Mouse (Mus musculus) bone marrow, adult 2 months (tissue): ENCODE data around the gene Shc3. TPM values are rescaled to one million over a fixed set of nuclear protein-coding genes. Genes with fewer than 3 reads are reported as not detected.

ENCODE experiments used
- H3K27ac ChIP-seq: fragments of 200-500 bp; 2 replicates; pipeline ENCODE4 v1.5.1; 2012; ENCODE audit warnings: low read depth, mild to moderate bottlenecking, control low read depth, inconsistent platforms, low read length; ENCODE audit not compliant: control insufficient read depth, poor library complexity, insufficient read depth
- H3K4me1 ChIP-seq: fragments of 200-500 bp; 2 replicates; pipeline ENCODE4 v1.6.1; 2011; ENCODE audit warnings: low read length; ENCODE audit not compliant: control insufficient read depth, insufficient read depth
- H3K4me3 ChIP-seq: fragments of 200-500 bp; replicated peaks from 2 replicates; pipeline ENCODE3; 2011; ENCODE audit warnings: mild to moderate bottlenecking, low read depth, low read length, control low read depth; ENCODE audit not compliant: control insufficient read depth
- CTCF ChIP-seq: fragments of 200-500 bp; IDR thresholded peaks from 2 replicates; pipeline ENCODE4 v1.5.1; 2011; ENCODE audit warnings: low read length, control low read depth; ENCODE audit not compliant: control insufficient read depth, insufficient read depth
- POLR2A ChIP-seq: fragments of 200-500 bp; IDR thresholded peaks from 2 replicates; pipeline ENCODE4 v1.6.1; 2011; ENCODE audit warnings: low read depth, mild to moderate bottlenecking, control low read depth, low read length, borderline replicate concordance; ENCODE audit not compliant: control insufficient read depth
- WGBS: fragments of 180-500 bp; shearing (Covaris S2); methylation state at CpG from one replicate; pipeline ENCODE4 v1.1.7; 2018; 5-methylcytosine and 5-hydroxymethylcytosine counted together
- polyA plus RNA-seq: library from polyadenylated mRNA; stranded (reverse); fragments of >200 nt; gene quantifications from 2 replicates; pipeline ENCODE4 v1.2.4, GENCODE M21; 2011; ENCODE audit warnings: low replicate concordance; ENCODE audit not compliant: missing spikeins, insufficient read depth, insufficient read length

Shc3 gene
- polyA plus RNA-seq, 1 experiment: not detected

- H3K4me1 ChIP-seq: no peaks in the 10 kb centered on the region
- H3K27ac ChIP-seq: no peak overlapping the region
- no peak overlapping the region for H3K4me3 ChIP-seq
- no peak for TF ChIP-seq POLR2A
- no peak for TF ChIP-seq CTCF
- 68% methylated on average over 3 of the region's 3 CpGs for WGBS
Observed at GRCm38 (mm10) chr13:51488945-51489344, 80.3 kb downstream of the Shc3 start.

GRCm38 (mm10) chr13:51485291-51485690 is 83.9 kb downstream of the Shc3 start:
- no peak for TF ChIP-seq POLR2A
- no peak for TF ChIP-seq CTCF
- H3K27ac ChIP-seq: no peak overlapping the region
- no peak overlapping the region for H3K4me3 ChIP-seq
- no peaks in the 10 kb centered on the region for H3K4me1 ChIP-seq
- WGBS: 75% methylated on average over 9 of the region's 9 CpGs

GRCm38 (mm10) chr13:51482786-51483185 is 86.4 kb downstream of the Shc3 start:
- H3K4me3 ChIP-seq: no peak overlapping the region
- TF ChIP-seq POLR2A (no peak), CTCF (no peak)
- no peak overlapping the region for H3K27ac ChIP-seq
- no peaks in the 10 kb centered on the region for H3K4me1 ChIP-seq
- WGBS: 81% methylated on average over 11 of the region's 11 CpGs

- whole genome bisulfite sequencing: 46% methylated on average over 11 of the region's 11 CpGs
- TF ChIP-seq POLR2A (no peak), CTCF (no peak)
- no peak overlapping the region for H3K27ac ChIP-seq
- no peaks in the 10 kb centered on the region for H3K4me1 ChIP-seq
- no peak overlapping the region for H3K4me3 ChIP-seq
Observed at GRCm38 (mm10) chr13:51480341-51481011, 88.7 kb downstream of the Shc3 start.

GRCm38 (mm10) chr13:51479826-51480225 is 89.4 kb downstream of the Shc3 start:
- TF ChIP-seq CTCF (no peak), POLR2A (no peak)
- Histone ChIP-seq H3K27ac (no peak overlapping the region), H3K4me1 (no peaks in the 10 kb centered on the region), H3K4me3 (no peak overlapping the region)
- WGBS: 79% methylated on average over 11 of the region's 11 CpGs

GRCm38 (mm10) chr13:51476991-51477390 is 92.2 kb downstream of the Shc3 start:
- WGBS: 80% methylated on average over 10 of the region's 10 CpGs
- no peaks in the 10 kb centered on the region for H3K4me1 ChIP-seq
- TF ChIP-seq POLR2A (no peak), CTCF (no peak)
- no peak overlapping the region for H3K27ac ChIP-seq
- no peak overlapping the region for H3K4me3 ChIP-seq

- TF ChIP-seq CTCF (no peak), POLR2A (no peak)
- Histone ChIP-seq H3K4me1 (no peaks in the 10 kb centered on the region), H3K27ac (no peak overlapping the region), H3K4me3 (no peak overlapping the region)
- 70% methylated on average over 17 of the region's 17 CpGs for WGBS
Observed at GRCm38 (mm10) chr13:51468697-51469250, 100.4 kb downstream of the Shc3 start.

GRCm38 (mm10) chr13:51466117-51466841 is 102.9 kb downstream of the Shc3 start:
- Histone ChIP-seq H3K4me3 (no peak overlapping the region), H3K4me1 (no peaks in the 10 kb centered on the region), H3K27ac (no peak overlapping the region)
- 84% methylated on average over 14 of the region's 14 CpGs for WGBS
- TF ChIP-seq POLR2A (no peak), CTCF (no peak)
